Mouse (Mus musculus) v-Abl transformed pro-B cells (cell line): ENCODE measurements around the gene Olfr1247.
"Not testable (repeated sequence)": the region's sequence is repeated elsewhere in the genome, so short reads cannot be mapped to it uniquely, and the experiment has no call there.

Source experiments
- in situ Hi-C, 2 experiments: fragments of 400-800 bp; cut with MboI; formaldehyde crosslinking; loops; one replicate each; pipeline ENCODE4 v1.15.1; 2025; ENCODE audit not compliant: unreplicated experiment in 2 of 2

The Olfr1247 gene

GRCm38 (mm10) chr2:89614030-89614429, at the start of gene Olfr1247:
Gene Olfr1247, minus strand, starts transcription at chr2:89614130.
- in situ Hi-C loops, result no loop called here

- in situ Hi-C loops, result no loop called here
Observed at GRCm38 (mm10) chr2:89661367-89661766, 47.4 kb upstream of the Olfr1247 start, which contains the start of gene Olfr1250. Gene Olfr1250, minus strand, starts transcription at chr2:89661467.

GRCm38 (mm10) chr2:89634883-89635282, 21.0 kb upstream of the Olfr1247 start, which contains the start of gene Olfr1249:
Gene Olfr1249, minus strand, starts transcription at chr2:89634983.
- in situ Hi-C loops, result no loop called here

GRCm38 (mm10) chr2:89618145-89618544, 4.2 kb upstream of the Olfr1247 start, which contains the start of gene Olfr1248:
Gene Olfr1248, minus strand, starts transcription at chr2:89618245.
- in situ Hi-C loops, result not testable (repeated sequence)

GRCm38 (mm10) chr2:89593057-89593456, 20.9 kb downstream of the Olfr1247 start, which contains the start of gene Olfr1246:
Gene Olfr1246, minus strand, starts transcription at chr2:89593157.
- in situ Hi-C loops, result no loop called here

DNA sequence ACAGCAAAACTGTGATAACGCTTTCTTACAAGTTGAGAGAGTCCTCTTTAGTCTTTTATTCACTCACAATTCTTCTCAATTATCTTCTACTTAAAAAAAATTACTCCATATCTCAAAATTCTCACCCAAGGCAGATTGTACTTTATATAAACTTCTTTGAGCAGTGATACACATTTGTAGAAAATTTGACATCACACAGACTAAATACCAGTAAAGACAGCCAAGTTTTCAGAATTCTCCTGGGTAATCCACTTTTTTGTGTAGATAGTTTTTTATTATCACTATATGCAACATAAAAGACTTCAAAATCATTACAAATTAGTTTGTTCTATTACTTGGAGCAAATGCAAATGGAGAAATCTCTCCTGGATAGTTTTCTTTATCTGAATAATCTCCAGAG, 35.6 kb downstream of the Olfr1247 start, which contains the start of gene Olfr1245:
Olfr1245 (minus strand) TSS at position 101 of the 400 bp plus-strand sequence.
- in situ Hi-C loops, result no loop called here

DNA sequence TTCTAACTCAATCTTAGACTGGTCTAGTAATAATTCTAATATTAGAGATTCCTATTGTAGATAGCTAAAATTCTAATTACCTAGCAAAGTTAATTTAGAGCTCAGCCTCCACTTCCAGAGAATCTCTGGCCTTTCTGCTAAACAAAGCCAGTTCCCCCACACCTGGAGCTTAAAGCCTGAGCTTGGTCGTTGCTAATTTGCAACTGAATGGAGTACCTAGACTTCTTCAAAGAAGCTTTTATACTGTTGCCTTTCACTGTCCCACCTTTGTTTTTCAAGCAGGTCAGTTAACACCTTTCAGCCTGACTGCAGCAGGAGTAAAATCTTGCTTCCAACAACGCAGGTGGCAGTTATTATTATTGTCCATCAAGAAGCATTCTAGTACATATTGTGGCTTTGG, 51.2 kb downstream of the Olfr1247 start:
- in situ Hi-C loops, result not testable (repeated sequence)
